Mouse (Mus musculus) embryonic facial prominence, embryonic 12.5 days (tissue): ENCODE measurements around the gene Grin2b. TPM values are rescaled to one million over a fixed set of nuclear protein-coding genes. Genes with fewer than 3 reads are reported as not detected.

Experiments
- ATAC-seq: fragments of 200-750 bp; cut with Nextera tagmentation; 2 replicates; pipeline ENCODE4 v1.8.0; 2017; ENCODE audit not compliant: insufficient number of reproducible peaks, insufficient read depth, low FRiP score, low TSS enrichment
- H3K27ac ChIP-seq: fragments of 300-500 bp; sonication (generic); 2 replicates; pipeline ENCODE4 v1.5.1; 2016; ENCODE audit warnings: mild to moderate bottlenecking
- H3K27me3 ChIP-seq: fragments of 300-500 bp; sonication (generic); 2 replicates; pipeline ENCODE4 v1.6.1; 2016; ENCODE audit warnings: mild to moderate bottlenecking, moderate library complexity
- H3K36me3 ChIP-seq: fragments of 300-500 bp; sonication (generic); 2 replicates; pipeline ENCODE4 v1.6.1; 2016; ENCODE audit warnings: mild to moderate bottlenecking
- H3K4me1 ChIP-seq: fragments of 300-500 bp; sonication (generic); 2 replicates; pipeline ENCODE4 v1.6.1; 2016
- H3K4me2 ChIP-seq: fragments of 300-500 bp; sonication (generic); replicated peaks from 2 replicates; pipeline ENCODE4 v1.6.1; 2016; ENCODE audit warnings: mild to moderate bottlenecking, moderate library complexity
- H3K4me3 ChIP-seq: fragments of 300-500 bp; sonication (generic); 2 replicates; pipeline ENCODE4 v1.5.1; 2016; ENCODE audit warnings: mild to moderate bottlenecking
- H3K9ac ChIP-seq: fragments of 300-500 bp; sonication (generic); 2 replicates; pipeline ENCODE4 v1.6.1; 2016; ENCODE audit warnings: mild to moderate bottlenecking, moderate library complexity
- H3K9me3 ChIP-seq: fragments of 300-500 bp; sonication (generic); 2 replicates; pipeline ENCODE4 v1.6.1; 2016; ENCODE audit warnings: mild to moderate bottlenecking, moderate library complexity
- WGBS: fragments of 180-500 bp; shearing (Covaris S2); methylation state at CpG from one replicate; pipeline ENCODE4 v1.1.7; 2016; 5-methylcytosine and 5-hydroxymethylcytosine counted together
- polyA plus RNA-seq: library from polyadenylated mRNA; unstranded; fragments of >200 nt; fragmentation: Nextera tagmentation; extraction: Ambion mirVana; gene quantifications from 2 replicates; pipeline ENCODE4 v1.2.1, GENCODE M21; 2016

Gene Grin2b
- polyA plus RNA-seq, 1 experiment from 2014 or later: 2.7 TPM

DNA sequence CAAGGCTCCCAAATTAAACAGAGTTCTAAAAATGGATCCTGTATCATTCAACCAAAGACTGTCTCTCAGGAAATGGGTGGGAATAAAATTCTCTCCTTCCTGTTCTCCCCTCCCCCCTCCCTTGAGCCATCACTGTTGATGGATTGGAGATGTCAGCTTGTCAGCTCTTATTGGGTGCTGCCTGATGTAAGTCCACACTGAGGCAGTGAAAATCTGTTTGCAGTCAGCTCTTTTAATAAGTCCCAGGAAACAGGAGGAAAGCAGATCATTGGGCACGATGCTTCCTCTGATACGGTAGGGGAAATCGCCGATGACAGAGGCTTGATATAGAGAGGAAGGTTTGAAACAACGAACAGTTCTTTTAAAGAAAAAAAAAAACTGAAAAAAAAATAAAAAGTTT lies 290.7 kb downstream of the Grin2b start:
- whole genome bisulfite sequencing: 50% methylated on average over 5 of the region's 5 CpGs
- Histone ChIP-seq H3K36me3 (no peaks in the 10 kb centered on the region), H3K4me1 (0 out of 2 replicates have a peak, but pooled peaks cover 2% of the 10 kb centered on the region), H3K9ac (no peak overlapping the region), H3K27me3 (no peaks in the 10 kb centered on the region), H3K4me3 (no peak overlapping the region), H3K27ac (no peak overlapping the region), H3K4me2 (no peak overlapping the region; the same call in 1 of the 2 replicates), H3K9me3 (no peaks in the 10 kb centered on the region)
- 0 out of 2 replicates have a peak, but pooled peaks have one; percentile 47 for ATAC-seq

DNA sequence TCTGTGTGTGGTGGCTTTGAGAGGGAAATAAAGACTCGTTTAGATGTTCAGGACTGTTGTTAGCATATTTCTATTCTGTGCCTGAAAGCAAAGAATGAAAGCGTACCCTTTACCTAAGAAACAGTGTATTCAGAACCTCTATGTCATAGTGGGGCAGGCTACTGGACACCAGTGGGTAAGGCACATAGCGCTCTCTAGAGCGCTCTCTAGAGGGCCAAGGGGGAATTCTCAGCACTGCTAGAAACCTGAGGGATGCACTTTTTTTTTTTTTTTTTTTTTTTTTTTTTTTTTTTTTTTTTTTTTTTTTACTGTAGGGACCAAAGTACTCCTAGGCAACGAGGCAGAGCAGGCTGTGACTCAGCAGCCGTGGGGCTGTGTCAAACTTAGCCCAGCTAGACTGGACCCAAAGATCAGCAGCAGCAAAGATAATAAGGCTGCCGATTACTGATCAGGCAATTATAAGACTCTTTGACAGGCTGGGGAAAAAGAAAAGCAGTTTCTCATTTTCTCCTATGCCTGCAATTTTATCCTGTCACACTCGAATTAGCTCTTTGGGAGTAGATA lies 297.1 kb downstream of the Grin2b start:
- Histone ChIP-seq H3K27me3 (no peaks in the 10 kb centered on the region), H3K9ac (no peak overlapping the region), H3K4me2 (no peak overlapping the region), H3K9me3 (no peaks in the 10 kb centered on the region), H3K4me1 (no peaks in the 10 kb centered on the region), H3K36me3 (no peaks in the 10 kb centered on the region), H3K4me3 (no peak overlapping the region), H3K27ac (no peak overlapping the region)
- whole genome bisulfite sequencing: 64% methylated on average over 8 of the region's 8 CpGs
- ATAC-seq: no peak

GRCm38 (mm10) chr6:135874626-135875025 lies 298.7 kb downstream of the Grin2b start:
- Histone ChIP-seq H3K36me3 (no peaks in the 10 kb centered on the region), H3K27ac (no peak overlapping the region), H3K4me1 (no peaks in the 10 kb centered on the region), H3K9me3 (no peaks in the 10 kb centered on the region), H3K4me2 (no peak overlapping the region), H3K4me3 (no peak overlapping the region), H3K9ac (no peak overlapping the region), H3K27me3 (no peaks in the 10 kb centered on the region)
- ATAC-seq: no peak

DNA sequence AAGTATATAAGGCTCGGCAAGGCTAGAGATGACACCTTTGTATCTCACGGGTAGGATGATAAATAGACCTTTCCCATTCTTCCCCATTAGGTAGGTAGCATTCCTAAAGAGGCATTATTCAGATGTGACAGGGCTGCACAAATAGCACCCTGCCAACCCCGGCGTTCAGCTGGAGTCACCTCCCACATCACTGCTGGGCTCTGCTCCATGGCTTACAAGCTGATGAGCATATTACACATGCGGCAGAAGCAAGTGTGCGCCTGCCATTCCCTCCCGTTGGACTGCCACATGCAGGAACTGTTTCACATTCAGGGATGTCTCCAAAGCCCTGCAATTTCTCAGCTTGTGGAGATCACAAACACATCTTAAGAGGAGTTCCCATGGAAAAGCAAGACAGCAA lies 307.5 kb downstream of the Grin2b start:
- Histone ChIP-seq H3K27me3 (no peaks in the 10 kb centered on the region; the same call in 1 of the 2 replicates), H3K4me1 (no peaks in the 10 kb centered on the region), H3K9ac (no peak overlapping the region), H3K9me3 (no peaks in the 10 kb centered on the region; the same call in 1 of the 2 replicates), H3K4me3 (no peak overlapping the region), H3K4me2 (no peak overlapping the region), H3K27ac (no peak overlapping the region), H3K36me3 (no peaks in the 10 kb centered on the region)
- 89% methylated on average over 7 of the region's 7 CpGs for WGBS
- ATAC-seq: no peak

GRCm38 (mm10) chr6:135863965-135864364 lies 309.3 kb downstream of the Grin2b start:
- no peaks in the 10 kb centered on the region; the same call in 1 of the 2 replicates for H3K27me3 ChIP-seq
- H3K9ac ChIP-seq: no peak overlapping the region
- no peaks in the 10 kb centered on the region for H3K4me1 ChIP-seq
- 76% methylated on average over 5 of the region's 5 CpGs for WGBS
- no peak overlapping the region for H3K27ac ChIP-seq
- H3K4me2 ChIP-seq: no peak overlapping the region
- no peaks in the 10 kb centered on the region for H3K36me3 ChIP-seq
- no peak overlapping the region for H3K4me3 ChIP-seq
- H3K9me3 ChIP-seq: no peaks in the 10 kb centered on the region; the same call in 1 of the 2 replicates
- ATAC-seq: no peak

DNA sequence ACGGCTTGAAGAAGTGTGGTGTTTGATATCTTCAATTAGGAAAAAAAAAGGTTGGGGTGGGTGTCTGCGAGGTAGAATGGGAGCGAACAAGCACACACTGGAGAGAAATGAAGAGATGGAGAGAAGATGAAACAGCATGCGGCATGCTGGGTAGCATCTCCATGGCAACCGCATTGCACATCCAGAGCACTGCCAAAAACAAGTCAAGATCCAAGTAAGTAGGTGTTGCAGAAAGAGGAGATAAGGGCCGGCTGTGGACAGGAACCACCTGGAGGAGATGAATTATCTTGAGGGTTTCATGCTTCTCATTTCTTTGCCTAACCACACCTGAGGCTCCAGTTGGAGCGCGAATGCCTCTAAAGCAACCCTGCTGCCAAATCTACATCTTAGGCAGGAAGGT lies 313.8 kb downstream of the Grin2b start:
- 64% methylated on average over 8 of the region's 8 CpGs for WGBS
- no peak for ATAC-seq

GRCm38 (mm10) chr6:135854173-135854591 lies 319.1 kb downstream of the Grin2b start:
- Histone ChIP-seq H3K27ac (no peak overlapping the region), H3K36me3 (no peaks in the 10 kb centered on the region), H3K9me3 (no peaks in the 10 kb centered on the region), H3K4me1 (peaks cover 11% of the 10 kb centered on the region), H3K27me3 (no peaks in the 10 kb centered on the region), H3K4me3 (no peak overlapping the region), H3K4me2 (no peak overlapping the region), H3K9ac (no peak overlapping the region)
- WGBS: 37% methylated on average over 8 of the region's 8 CpGs
- no peak for ATAC-seq

More for the DNA sequence above, 313.8 kb downstream of the Grin2b start:
- Histone ChIP-seq H3K4me3 (no peak overlapping the region), H3K36me3 (no peaks in the 10 kb centered on the region), H3K27me3 (no peaks in the 10 kb centered on the region; the same call in 1 of the 2 replicates), H3K4me1 (peaks cover 5% of the 10 kb centered on the region; the same call in 1 of the 2 replicates), H3K4me2 (no peak overlapping the region), H3K9ac (no peak overlapping the region), H3K27ac (no peak overlapping the region), H3K9me3 (no peaks in the 10 kb centered on the region)

- Histone ChIP-seq H3K4me2 (no peak overlapping the region), H3K27me3 (no peaks in the 10 kb centered on the region), H3K4me1 (no peaks in the 10 kb centered on the region), H3K9ac (no peak overlapping the region), H3K36me3 (no peaks in the 10 kb centered on the region), H3K4me3 (no peak overlapping the region), H3K27ac (no peak overlapping the region), H3K9me3 (no peaks in the 10 kb centered on the region)
- WGBS: 78% methylated on average over 3 of the region's 3 CpGs
- no peak for ATAC-seq
These were observed 329.6 kb downstream of the Grin2b start for GRCm38 (mm10) chr6:135843755-135844154.

GRCm38 (mm10) chr6:135836353-135836752 lies 337.0 kb downstream of the Grin2b start:
- no peaks in the 10 kb centered on the region for H3K9me3 ChIP-seq
- 88% methylated on average over 4 of the region's 4 CpGs for WGBS
- no peak overlapping the region for H3K4me2 ChIP-seq
- no peaks in the 10 kb centered on the region for H3K4me1 ChIP-seq
- H3K9ac ChIP-seq: no peak overlapping the region
- H3K4me3 ChIP-seq: no peak overlapping the region
- ATAC-seq: no peak
- H3K27ac ChIP-seq: no peak overlapping the region
- no peaks in the 10 kb centered on the region for H3K36me3 ChIP-seq
- H3K27me3 ChIP-seq: no peaks in the 10 kb centered on the region

DNA sequence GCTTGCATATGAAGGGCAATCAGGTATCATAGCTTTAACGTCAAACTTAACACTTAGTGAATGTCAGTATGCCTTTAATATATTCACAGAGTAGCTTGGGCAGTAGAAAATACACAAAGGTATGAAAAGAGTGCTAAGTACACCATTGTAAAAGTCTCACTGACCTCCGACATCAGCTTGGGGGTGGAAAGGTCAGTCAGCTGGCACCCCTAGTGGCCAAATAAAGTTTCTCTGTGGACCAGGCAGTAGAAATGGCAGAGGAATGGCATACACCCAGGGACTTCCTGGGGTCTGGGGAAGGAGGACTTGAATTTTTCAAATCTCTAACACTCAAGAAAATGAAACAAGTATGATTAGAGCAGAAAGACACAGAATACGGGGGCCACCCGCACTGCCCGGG lies 339.8 kb downstream of the Grin2b start:
- no peaks in the 10 kb centered on the region for H3K9me3 ChIP-seq
- H3K4me3 ChIP-seq: no peak overlapping the region
- H3K27ac ChIP-seq: no peak overlapping the region
- no peaks in the 10 kb centered on the region for H3K4me1 ChIP-seq
- ATAC-seq: no peak
- WGBS: 67% methylated on average over 5 of the region's 5 CpGs
- no peak overlapping the region for H3K9ac ChIP-seq
- no peak overlapping the region for H3K4me2 ChIP-seq
- H3K36me3 ChIP-seq: no peaks in the 10 kb centered on the region
- no peaks in the 10 kb centered on the region for H3K27me3 ChIP-seq

DNA sequence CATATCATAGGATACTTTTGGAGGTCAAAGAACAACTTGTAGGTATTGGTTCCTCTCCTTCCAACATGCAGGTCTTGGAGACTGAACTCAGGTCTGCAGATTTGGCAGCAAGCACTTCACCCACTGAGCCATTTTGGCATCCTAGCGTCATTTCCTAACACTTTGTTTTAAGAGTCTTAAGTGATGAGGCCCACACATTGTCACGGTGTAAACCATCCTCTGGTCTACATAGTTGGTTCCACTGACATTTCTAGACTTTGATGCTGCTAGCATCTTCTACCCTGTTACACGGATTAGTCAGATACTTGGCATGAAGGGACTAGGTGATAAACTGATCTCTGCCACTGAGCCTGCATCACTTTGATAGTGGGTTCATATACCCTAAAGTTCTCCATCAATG lies 341.3 kb downstream of the Grin2b start:
- Histone ChIP-seq H3K4me1 (no peaks in the 10 kb centered on the region), H3K27me3 (no peaks in the 10 kb centered on the region), H3K36me3 (no peaks in the 10 kb centered on the region), H3K27ac (no peak overlapping the region), H3K9ac (no peak overlapping the region), H3K9me3 (no peaks in the 10 kb centered on the region), H3K4me3 (no peak overlapping the region), H3K4me2 (no peak overlapping the region)
- WGBS: 86% methylated on average over 3 of the region's 3 CpGs
- no peak for ATAC-seq

GRCm38 (mm10) chr6:135831032-135831431 lies 342.3 kb downstream of the Grin2b start:
- no peak overlapping the region for H3K4me3 ChIP-seq
- H3K4me2 ChIP-seq: no peak overlapping the region
- no peak overlapping the region for H3K9ac ChIP-seq
- 90% methylated on average over 1 of the region's 1 CpGs for WGBS
- H3K27ac ChIP-seq: no peak overlapping the region
- H3K9me3 ChIP-seq: no peaks in the 10 kb centered on the region
- no peak for ATAC-seq
- no peaks in the 10 kb centered on the region for H3K36me3 ChIP-seq
- H3K4me1 ChIP-seq: no peaks in the 10 kb centered on the region
- H3K27me3 ChIP-seq: no peaks in the 10 kb centered on the region
